Mouse (Mus musculus) MEL (cell line): ENCODE results near the gene Gpr37l1. TPM values are rescaled to one million over a fixed set of nuclear protein-coding genes. Genes with fewer than 3 reads are reported as not detected.

ENCODE experiments used
- DNase-seq: peaks from one replicate; pipeline ENCODE4 v3.0.0; 2011; ENCODE audit warnings: low read depth, low spot score
- H3K27ac ChIP-seq: 2 replicates; pipeline ENCODE4 v1.5.1; 2012; ENCODE audit warnings: low read depth, mild to moderate bottlenecking, control low read depth, low read length, moderate library complexity; ENCODE audit not compliant: control insufficient read depth
- H3K27me3 ChIP-seq, 2 experiments: fragments of 150-350 bp in 1 of 2; sonication (generic) in 1 of 2; 2 replicates each; pipeline ENCODE4 v1.6.1; 2012; ENCODE audit warnings: low read length in 2 of 2, mild to moderate bottlenecking in 2 of 2, improper control_type of control experiment in 1 of 2, moderate library complexity in 1 of 2; ENCODE audit not compliant: insufficient read depth in 2 of 2, control insufficient read depth in 1 of 2
- H3K36me3 ChIP-seq, 2 experiments: 2 replicates each; pipeline ENCODE4 v1.6.1; 2012 to 2014; ENCODE audit warnings: low read length in 2 of 2, improper control_type of control experiment in 1 of 2, inconsistent platforms in 1 of 2, mild to moderate bottlenecking in 1 of 2; ENCODE audit not compliant: insufficient read depth in 2 of 2, control insufficient read depth in 1 of 2
- H3K4me1 ChIP-seq, 2 experiments: fragments of 150-350 bp in 1 of 2; sonication (generic) in 1 of 2; 2 replicates each; pipeline ENCODE4 v1.6.1; 2012; ENCODE audit warnings: low read length in 2 of 2, improper control_type of control experiment in 1 of 2, mild to moderate bottlenecking in 1 of 2; ENCODE audit not compliant: insufficient read depth in 2 of 2, control insufficient read depth in 1 of 2
- H3K4me3 ChIP-seq, 2 experiments: fragments of 150-350 bp in 1 of 2; sonication (generic) in 1 of 2; 2 replicates each; pipeline ENCODE4 v1.5.1; 2012; ENCODE audit warnings: low read depth in 2 of 2, low read length in 2 of 2, mild to moderate bottlenecking in 2 of 2, moderate library complexity in 2 of 2, control low read depth in 1 of 2, improper control_type of control experiment in 1 of 2; ENCODE audit not compliant: control insufficient read depth in 1 of 2, insufficient read depth in 1 of 2
- H3K79me2 ChIP-seq: 2 replicates; pipeline ENCODE4 v1.6.1; 2012; ENCODE audit warnings: mild to moderate bottlenecking, low read length, moderate library complexity; ENCODE audit not compliant: control insufficient read depth, poor library complexity, insufficient read depth
- H3K9ac ChIP-seq: 2 replicates; pipeline ENCODE4 v1.6.1; 2012; ENCODE audit warnings: low read depth, mild to moderate bottlenecking, control low read depth, low read length, moderate library complexity; ENCODE audit not compliant: control insufficient read depth, poor library complexity, severe bottlenecking
- H3K9me3 ChIP-seq: fragments of 150-350 bp; sonication (generic); replicated peaks from 2 replicates; pipeline ENCODE4 v1.6.1; 2012; ENCODE audit warnings: mild to moderate bottlenecking, low read length, improper control_type of control experiment, moderate library complexity; ENCODE audit not compliant: insufficient read depth
- CTCF ChIP-seq, 3 experiments: IDR thresholded peaks in 2 of 3; conservative IDR thresholded peaks in 1 of 3; 2 replicates each; pipeline ENCODE4 v1.5.1; 2011 to 2012; ENCODE audit warnings: low read length in 3 of 3, low read depth in 2 of 3, mild to moderate bottlenecking in 2 of 3, improper control_type of control experiment in 1 of 3, inconsistent platforms in 1 of 3, mixed read lengths in 1 of 3, moderate library complexity in 1 of 3; ENCODE audit not compliant: control insufficient read depth in 1 of 3, insufficient read depth in 1 of 3, poor library complexity in 1 of 3, severe bottlenecking in 1 of 3
- E2F4 ChIP-seq: IDR thresholded peaks from 2 replicates; pipeline ENCODE4 v1.6.1; 2011; ENCODE audit warnings: low read depth, low read length, improper control_type of control experiment, borderline replicate concordance
- ELF1 ChIP-seq: IDR thresholded peaks from 2 replicates; pipeline ENCODE4 v1.6.1; 2014; ENCODE audit warnings: low read depth, mild to moderate bottlenecking, inconsistent platforms, low read length, improper control_type of control experiment, moderate library complexity
- EP300 ChIP-seq, 2 experiments: IDR thresholded peaks; 2 replicates each; pipeline ENCODE4 v1.6.1; 2011; ENCODE audit warnings: improper control_type of control experiment in 2 of 2, low read length in 2 of 2, low read depth in 1 of 2, mild to moderate bottlenecking in 1 of 2
- GABPA ChIP-seq: IDR thresholded peaks from 2 replicates; pipeline ENCODE4 v1.6.1; 2012; ENCODE audit warnings: low read depth, mild to moderate bottlenecking, inconsistent platforms, low read length, improper control_type of control experiment, moderate library complexity
- HCFC1 ChIP-seq: IDR thresholded peaks from 2 replicates; pipeline ENCODE4 v1.6.1; 2012; ENCODE audit warnings: low read depth, mild to moderate bottlenecking, inconsistent platforms, low read length, improper control_type of control experiment, moderate library complexity
- JUND ChIP-seq: IDR thresholded peaks from 2 replicates; pipeline ENCODE4 v1.6.1; 2011; ENCODE audit warnings: low read depth, mild to moderate bottlenecking, improper control_type of control experiment, low read length
- MAX ChIP-seq: IDR thresholded peaks from 2 replicates; pipeline ENCODE4 v1.6.1; 2011; ENCODE audit warnings: low read length, improper control_type of control experiment
- MXI1 ChIP-seq: IDR thresholded peaks from 2 replicates; pipeline ENCODE4 v1.6.1; 2011; ENCODE audit warnings: mild to moderate bottlenecking, low read depth, low read length, improper control_type of control experiment
- MYB ChIP-seq: IDR thresholded peaks from 2 replicates; pipeline ENCODE4 v1.6.1; 2011; ENCODE audit warnings: mild to moderate bottlenecking, low read depth, low read length, improper control_type of control experiment
- NELFE ChIP-seq: IDR thresholded peaks from 2 replicates; pipeline ENCODE4 v1.6.1; 2011; ENCODE audit warnings: low read depth, low read length, improper control_type of control experiment
- NRF1 ChIP-seq: IDR thresholded peaks from 2 replicates; pipeline ENCODE4 v1.6.1; 2014; ENCODE audit warnings: low read depth, mild to moderate bottlenecking, inconsistent platforms, low read length, improper control_type of control experiment, moderate library complexity; ENCODE audit not compliant: poor library complexity, insufficient read depth, severe bottlenecking
- POLR2AphosphoS2 ChIP-seq: IDR thresholded peaks from 2 replicates; pipeline ENCODE4 v1.6.1; 2011; ENCODE audit warnings: low read length, improper control_type of control experiment
- RCOR1 ChIP-seq: IDR thresholded peaks from 2 replicates; pipeline ENCODE4 v1.6.1; 2012; ENCODE audit warnings: low read depth, mild to moderate bottlenecking, inconsistent platforms, low read length, improper control_type of control experiment
- TCF12 ChIP-seq: IDR thresholded peaks from 2 replicates; pipeline ENCODE4 v1.6.1; 2014; ENCODE audit warnings: low read depth, mild to moderate bottlenecking, inconsistent platforms, low read length, improper control_type of control experiment, moderate library complexity
- UBTF ChIP-seq: IDR thresholded peaks from 2 replicates; pipeline ENCODE4 v1.6.1; 2012; ENCODE audit warnings: low read depth, mild to moderate bottlenecking, inconsistent platforms, low read length, improper control_type of control experiment, moderate library complexity, borderline replicate concordance; ENCODE audit not compliant: insufficient read depth
- USF2 ChIP-seq, 2 experiments: IDR thresholded peaks; 2 replicates each; pipeline ENCODE4 v1.6.1; 2011 to 2012; ENCODE audit warnings: improper control_type of control experiment in 2 of 2, low read length in 2 of 2, borderline replicate concordance in 1 of 2, inconsistent platforms in 1 of 2, low read depth in 1 of 2, mild to moderate bottlenecking in 1 of 2; ENCODE audit not compliant: insufficient read depth in 1 of 2
- ZKSCAN1 ChIP-seq: IDR thresholded peaks from 2 replicates; pipeline ENCODE4 v1.6.1; 2012; ENCODE audit warnings: low read depth, mild to moderate bottlenecking, inconsistent platforms, low read length, improper control_type of control experiment, moderate library complexity
- ZMIZ1 ChIP-seq: IDR thresholded peaks from 2 replicates; pipeline ENCODE4 v1.6.1; 2012; ENCODE audit warnings: low read depth, mild to moderate bottlenecking, inconsistent platforms, low read length, improper control_type of control experiment, moderate library complexity
- ZNF384 ChIP-seq: IDR thresholded peaks from 2 replicates; pipeline ENCODE4 v1.6.1; 2012; ENCODE audit warnings: low read depth, mild to moderate bottlenecking, inconsistent platforms, low read length, improper control_type of control experiment
- polyA plus RNA-seq, 2 experiments: library from polyadenylated mRNA; stranded (reverse) in 1 of 2; unstranded in 1 of 2; fragments of >175 nt in 1 of 2; fragments of >200 nt in 1 of 2; gene quantifications; 2 replicates each; pipeline versions ENCODE4 v1.2.1 to v1.2.4; 2012; ENCODE audit warnings: low replicate concordance in 2 of 2, low read depth in 1 of 2; ENCODE audit not compliant: insufficient read length in 2 of 2, insufficient read depth in 1 of 2, missing spikeins in 1 of 2
- total RNA-seq: library from RNA; depleted of rRNA; stranded (reverse); fragments of 300-350 nt; gene quantifications from 2 replicates; pipeline ENCODE4 v1.2.3, GENCODE M21; 2012

Gene Gpr37l1
- total and polyA plus RNA-seq, 3 experiments, result not detected

- Histone ChIP-seq H3K27me3 (no peaks in the 10 kb centered on the region), H3K36me3 (peaks cover 0 to 10% of the 10 kb centered on the region in 2 experiments; a peak in 2 of 4 replicates)
These were observed 39.3 kb upstream of the Gpr37l1 start for GRCm38 (mm10) chr1:135206586-135207339.

GRCm38 (mm10) chr1:135205257-135205656 is 37.8 kb upstream of the Gpr37l1 start:
- Histone ChIP-seq H3K27ac (peak overlapping the region; percentile 79), H3K9me3 (no peaks in the 10 kb centered on the region), H3K36me3 (peaks cover 0 to 10% of the 10 kb centered on the region in 2 experiments; a peak in 2 of 4 replicates), H3K27me3 (no peaks in the 10 kb centered on the region), H3K4me1 (peaks cover 7 to 33% of the 10 kb centered on the region in 2 experiments), H3K9ac (peak overlapping the region; percentile 50), H3K79me2 (no peaks in the 10 kb centered on the region), H3K4me3 (peak overlapping the region; percentile 23 to 36)
- DNase-seq, result no peak
- TF ChIP-seq UBTF, result no peak
- TF ChIP-seq GABPA, result no peak
- no peak for TF ChIP-seq RCOR1
- no peak for TF ChIP-seq MAX
- no peak for TF ChIP-seq ZKSCAN1
- no peak for TF ChIP-seq MXI1
- TF ChIP-seq E2F4, result no peak
- no peak for TF ChIP-seq ZNF384
- TF ChIP-seq ELF1, result no peak
- no peak for TF ChIP-seq NELFE
- TF ChIP-seq TCF12, result no peak
- no peak for TF ChIP-seq ZMIZ1
- no peak for TF ChIP-seq JUND
- no peak for TF ChIP-seq NRF1
- no peak for TF ChIP-seq USF2 (IDR thresholded peaks at IDR 0.05; ENCODE audit: borderline replicate concordance in 1 of 2, insufficient read depth in 1 of 2, low read depth in 1 of 2, low read length in 2 of 2)

More at GRCm38 (mm10) chr1:135206586-135207339, 39.3 kb upstream of the Gpr37l1 start:
- Histone ChIP-seq H3K9ac (no peak overlapping the region), H3K79me2 (no peaks in the 10 kb centered on the region), H3K9me3 (no peaks in the 10 kb centered on the region)
- DNase-seq, result peak; percentile 25
- TF ChIP-seq ZMIZ1, result no peak
- TF ChIP-seq NRF1, result no peak
- no peak for TF ChIP-seq CTCF (IDR thresholded peaks at IDR 0.05 in 2 of 3, conservative IDR thresholded peaks at IDR 0.05 in 1 of 3; ENCODE audit: control insufficient read depth in 1 of 3, insufficient read depth in 1 of 3, low read depth in 2 of 3, low read length in 3 of 3, poor library complexity in 1 of 3, severe bottlenecking in 1 of 3)
- no peak for TF ChIP-seq EP300 (IDR thresholded peaks at IDR 0.05; ENCODE audit: low read depth in 1 of 2, low read length in 2 of 2)
- no peak for TF ChIP-seq RCOR1
- no peak for TF ChIP-seq MYB
- TF ChIP-seq E2F4, result no peak
- no peak for TF ChIP-seq HCFC1
- TF ChIP-seq ZKSCAN1, result no peak
- TF ChIP-seq ZNF384, result no peak
- TF ChIP-seq POLR2AphosphoS2, result no peak
- TF ChIP-seq, all 39 proteins: peak for 0
- Histone ChIP-seq H3K27ac (no peak overlapping the region), H3K4me3 (no peak overlapping the region), H3K4me1 (peaks cover 7 to 33% of the 10 kb centered on the region in 2 experiments)
